Mouse (Mus musculus) natural killer cell, adult 2 months (primary cell): ENCODE data around the gene Ston2.

ENCODE experiments used
- DNase-seq, 2 experiments: peaks; one replicate each; pipeline ENCODE4 v3.0.0; 2022; ENCODE audit warnings: low spot score in 2 of 2

Gene Ston2

DNA sequence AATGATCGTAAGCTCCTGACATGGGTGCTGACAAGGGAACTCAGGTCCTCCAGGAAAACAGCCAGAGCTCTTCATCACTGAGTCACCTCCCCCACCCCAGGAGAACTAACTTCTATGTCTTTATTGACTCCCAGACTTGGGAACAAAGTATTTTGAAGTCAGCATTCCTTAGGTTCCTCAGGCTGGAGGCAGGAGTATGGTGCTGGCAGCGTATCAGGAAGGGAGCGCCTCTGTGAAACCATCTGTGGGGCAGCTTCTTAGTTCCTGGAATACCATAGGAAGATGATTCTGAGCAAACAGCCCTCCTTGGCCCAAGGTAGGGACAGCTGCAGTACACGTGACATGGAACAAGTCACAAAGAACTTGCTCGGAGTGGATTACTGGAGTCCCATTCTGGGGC lies 84.7 kb downstream of the Ston2 start:
- DNase-seq, result no peak

DNA sequence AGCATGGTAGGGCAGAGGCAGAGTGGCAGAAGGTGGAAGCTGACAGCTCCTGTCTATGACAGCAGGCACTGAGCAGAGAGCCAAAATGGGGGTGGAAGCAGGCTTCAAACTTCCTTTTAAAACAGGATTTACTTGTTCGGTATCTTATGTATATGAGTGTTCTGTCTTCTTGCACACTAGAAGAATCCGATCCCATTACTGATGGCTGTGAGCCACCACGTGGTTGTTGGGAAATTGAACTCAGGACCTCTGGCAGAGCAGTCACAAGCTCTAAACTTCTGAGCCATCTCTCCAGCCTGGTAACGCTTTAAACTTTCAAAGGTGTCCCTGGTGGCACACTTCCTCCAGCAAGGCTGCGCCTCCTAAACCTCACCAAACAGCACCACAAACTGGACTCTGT lies 85.4 kb downstream of the Ston2 start:
- DNase-seq, result no peak

DNA sequence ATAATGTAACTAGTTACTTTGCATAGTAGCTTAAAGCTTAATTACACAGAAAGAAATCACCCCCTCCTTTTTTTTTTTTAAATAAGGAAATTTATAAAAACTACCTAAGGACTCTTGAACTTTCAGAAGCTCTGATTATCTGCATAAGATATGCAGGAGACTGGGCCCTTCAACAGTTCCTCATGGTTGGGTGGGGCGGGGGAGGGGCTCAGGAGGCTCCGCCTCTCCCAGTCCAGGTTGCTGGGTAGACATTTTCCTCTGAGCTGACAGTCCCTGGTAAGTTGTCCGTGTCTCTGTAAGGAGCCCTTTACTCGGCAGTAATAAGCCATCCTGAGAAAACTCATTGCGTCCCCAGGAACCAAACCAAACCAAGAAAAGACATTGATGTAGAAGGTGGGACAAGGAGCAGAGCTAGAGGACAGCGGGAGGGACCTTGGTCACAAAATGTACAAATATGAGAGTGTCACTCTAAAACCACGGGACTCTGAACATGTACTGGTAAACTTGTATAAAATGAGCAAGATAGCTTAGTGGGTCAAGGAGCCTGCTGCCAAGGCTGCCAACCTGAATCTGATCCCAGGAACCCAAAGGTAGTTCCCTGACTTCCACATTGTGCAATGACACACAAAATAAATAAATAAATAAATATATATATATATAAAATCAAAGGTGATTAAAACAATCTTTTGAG lies 88.6 kb downstream of the Ston2 start:
- no peak for DNase-seq

DNA sequence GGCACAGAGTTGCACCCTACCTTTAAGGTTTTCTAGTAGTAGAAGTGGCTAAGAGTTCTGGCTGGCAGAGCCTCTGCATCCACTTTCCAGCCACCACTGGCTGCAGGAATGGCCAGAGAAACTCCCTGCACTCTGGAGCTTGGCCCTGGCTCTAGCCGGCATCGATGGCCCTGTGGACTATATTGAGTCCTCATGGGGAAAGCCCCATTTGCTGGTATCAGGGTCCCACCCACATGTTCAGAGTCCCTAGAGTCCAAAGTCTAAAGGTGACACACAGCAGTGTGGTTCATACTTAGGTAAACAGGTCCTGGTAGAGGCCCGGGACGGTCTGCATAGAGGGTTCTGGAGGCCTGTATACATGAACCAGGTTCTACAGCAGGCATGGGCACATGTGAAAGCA lies 92.0 kb downstream of the Ston2 start:
- DNase-seq, result no peak

DNA sequence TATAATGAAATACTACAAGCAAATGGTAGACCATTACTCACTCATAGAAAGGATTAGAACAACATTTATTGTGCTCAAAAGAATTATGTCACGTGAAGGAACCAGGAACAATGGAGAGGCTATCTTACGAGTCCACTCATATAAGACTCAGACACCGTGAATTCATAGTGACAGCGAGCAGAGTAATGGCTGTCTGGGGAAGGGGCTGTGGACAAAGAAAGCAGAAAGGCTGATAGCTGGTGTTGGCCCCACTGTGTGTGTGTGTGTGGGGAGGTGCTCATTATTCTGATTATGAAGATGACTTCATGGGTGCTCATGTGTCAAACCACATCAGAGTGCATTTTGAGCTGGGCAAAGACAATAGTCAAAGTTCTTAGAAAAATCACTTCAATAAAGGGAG lies 92.4 kb downstream of the Ston2 start:
- DNase-seq, result no peak

DNA sequence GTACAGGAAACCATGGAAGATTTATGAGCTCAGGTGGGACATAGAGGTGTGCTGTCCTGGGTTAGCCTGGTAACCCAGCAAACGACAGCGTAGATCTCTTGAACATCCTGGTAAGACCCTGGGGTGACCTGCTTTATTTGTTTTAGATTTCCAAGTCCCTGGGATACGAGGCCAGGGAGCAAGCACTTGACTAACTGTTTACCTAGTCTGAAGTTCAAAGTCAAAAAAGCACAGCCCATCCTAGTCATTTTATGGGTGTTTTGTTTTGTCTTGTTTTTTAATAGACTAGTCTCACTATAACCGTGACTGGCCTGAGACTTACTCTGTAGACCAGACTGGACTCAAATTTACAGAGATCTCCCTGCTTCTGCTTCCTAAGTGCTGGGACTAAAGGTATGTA lies 93.4 kb downstream of the Ston2 start:
- DNase-seq, result no peak

DNA sequence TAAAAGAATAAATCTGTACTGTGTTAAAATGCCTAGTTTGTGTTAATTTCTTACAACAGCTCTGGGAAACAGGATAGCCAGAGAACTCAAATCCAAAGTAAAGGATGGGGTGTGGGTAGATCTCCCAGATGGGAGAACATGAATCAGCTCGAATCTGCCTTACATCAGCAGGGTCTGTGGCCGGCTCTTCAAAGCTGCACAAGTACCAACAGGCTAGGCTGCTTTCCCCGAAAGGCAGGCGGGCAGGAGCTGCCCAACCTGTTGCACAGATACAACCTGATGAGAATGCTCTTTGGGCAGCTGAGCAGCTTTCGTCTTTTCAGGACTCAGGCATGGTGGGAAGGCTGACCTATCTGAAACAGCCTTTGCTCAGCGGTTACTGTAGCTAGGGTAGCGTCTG lies 94.6 kb downstream of the Ston2 start:
- DNase-seq, result no peak

DNA sequence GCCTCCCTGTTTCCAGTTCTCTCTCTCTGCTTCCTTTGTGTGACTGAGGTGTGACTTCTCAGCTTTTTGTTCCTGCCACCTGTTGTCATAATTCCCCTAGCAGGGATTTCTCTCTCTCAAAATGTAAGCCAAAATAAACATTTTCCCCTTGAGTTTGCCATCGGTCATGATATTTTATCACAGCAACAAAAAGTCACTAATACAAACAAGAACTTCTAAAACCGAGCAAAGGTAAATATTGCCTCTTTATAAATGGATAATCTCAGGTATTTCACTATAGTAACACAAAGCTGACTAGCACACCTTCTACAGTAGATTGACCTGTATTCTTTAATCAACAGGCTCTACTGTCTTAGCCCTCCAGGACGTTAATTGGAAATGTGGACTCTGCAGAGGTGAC lies 95.2 kb downstream of the Ston2 start:
- no peak for DNase-seq

DNA sequence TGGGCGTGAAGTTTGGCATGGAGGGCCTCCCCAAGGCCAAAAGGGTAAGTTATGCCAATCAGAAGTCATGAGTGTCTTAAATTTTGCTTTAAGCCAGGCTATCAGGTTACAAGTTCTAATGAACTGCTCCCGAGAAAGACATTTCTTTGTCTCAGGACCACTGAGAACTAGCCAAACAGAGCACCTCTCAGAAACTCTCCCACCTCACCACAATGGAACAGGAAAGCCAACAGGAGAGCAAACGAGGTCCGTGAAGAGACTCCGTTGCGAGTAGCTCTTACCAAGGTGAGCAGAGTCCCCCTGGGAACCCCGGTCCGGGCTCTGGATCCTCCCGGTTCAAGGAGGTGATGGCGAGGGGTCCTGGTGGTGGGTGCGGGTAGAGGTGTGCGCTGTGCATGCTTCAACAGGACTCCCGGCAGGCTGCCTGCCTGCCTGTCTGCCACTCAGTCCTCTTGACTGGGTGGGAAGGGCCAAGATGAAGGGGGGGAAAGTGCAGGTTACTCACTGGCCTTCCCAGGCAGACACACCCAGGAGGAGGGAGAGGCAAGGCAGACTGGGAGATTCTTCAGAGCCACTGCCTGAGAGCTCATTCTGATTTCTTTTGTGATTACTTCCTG lies 102.4 kb downstream of the Ston2 start:
- DNase-seq, result no peak

DNA sequence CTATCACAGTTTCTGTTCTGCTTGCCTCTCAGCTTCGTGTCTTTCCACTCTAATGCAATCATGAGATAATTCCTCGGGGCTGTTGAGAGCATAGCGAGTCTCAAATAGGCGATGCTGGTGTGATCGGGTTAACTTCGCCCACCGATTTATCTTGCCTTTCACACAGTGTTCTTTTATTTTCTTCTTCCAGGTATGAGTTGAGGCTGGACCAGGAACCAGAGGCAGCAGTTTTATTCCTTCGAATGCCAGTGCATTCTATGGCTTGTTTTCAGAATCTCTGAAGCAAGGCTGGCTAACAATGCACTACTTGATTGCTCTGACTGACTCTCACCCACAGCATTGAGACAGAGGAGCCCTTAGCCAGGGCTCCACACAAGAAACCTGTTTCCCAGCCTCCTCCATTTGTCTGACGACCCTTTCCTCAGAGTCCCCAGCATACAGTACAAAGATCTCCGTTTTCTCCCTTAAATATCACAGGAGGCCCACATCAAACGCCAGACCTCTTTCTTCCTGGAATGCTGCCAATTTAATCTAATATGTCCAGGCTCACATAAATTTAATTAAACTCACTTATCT lies 103.3 kb downstream of the Ston2 start:
- no peak for DNase-seq

DNA sequence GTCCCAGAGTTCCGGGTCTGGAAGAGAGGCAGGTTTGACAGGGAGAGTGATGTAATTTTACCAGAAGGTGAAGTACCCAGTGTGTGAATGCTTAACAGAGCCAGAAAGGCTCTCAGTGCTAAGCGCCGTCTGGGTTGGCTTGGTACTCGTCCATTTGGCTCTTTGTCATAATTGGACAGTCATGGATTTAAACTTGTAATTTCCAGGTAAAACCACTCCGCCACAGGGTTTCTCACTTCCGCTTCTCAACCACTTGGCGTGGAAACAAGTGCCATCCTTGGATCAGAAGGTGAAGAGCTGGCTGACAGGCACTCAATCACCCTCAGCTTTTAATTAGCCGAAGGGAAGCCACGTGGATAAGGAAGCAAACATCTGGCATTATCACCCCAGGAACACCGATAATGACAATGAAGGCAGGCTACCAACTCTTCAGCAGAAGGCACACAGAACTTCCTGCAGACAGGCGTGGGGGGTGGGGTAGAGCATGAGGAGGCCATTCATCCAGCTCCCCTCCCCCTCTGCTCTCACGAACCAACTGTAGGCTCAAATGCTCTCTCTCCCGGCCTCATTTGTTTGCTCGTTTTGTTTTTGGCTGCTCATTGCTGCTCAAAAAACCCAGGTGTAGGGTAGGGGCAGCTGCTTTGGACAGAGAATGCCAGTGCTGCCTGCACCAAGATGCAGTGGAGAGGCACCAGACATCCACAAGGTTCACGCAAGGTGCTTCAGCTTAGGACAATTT lies 103.9 kb downstream of the Ston2 start:
- DNase-seq, result no peak

DNA sequence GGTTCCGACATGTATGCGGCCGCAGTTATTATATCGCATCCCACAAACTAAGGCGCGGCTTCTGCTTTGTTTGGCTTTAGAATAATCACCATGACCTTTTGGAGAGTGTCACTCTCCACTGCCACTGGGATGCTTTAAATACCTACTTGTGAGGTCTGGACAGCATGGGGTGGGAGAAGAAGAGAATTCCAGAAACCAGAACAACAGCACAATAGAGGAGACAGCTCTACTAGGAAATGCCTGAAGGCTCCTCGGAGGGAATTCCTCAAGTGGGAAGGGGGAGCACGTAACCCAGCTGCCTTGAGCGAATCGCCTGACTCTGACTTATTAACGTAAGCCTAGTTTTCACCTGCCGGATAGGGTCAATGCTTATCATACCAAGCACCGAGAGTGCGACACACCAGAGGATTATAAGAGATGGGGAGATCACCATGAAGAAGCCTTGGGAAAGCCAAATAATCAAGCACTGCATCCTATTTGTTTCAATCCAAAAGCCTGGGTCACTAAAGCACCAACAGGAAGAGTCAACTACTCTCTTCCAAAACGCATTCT lies 104.6 kb downstream of the Ston2 start:
- no peak for DNase-seq

DNA sequence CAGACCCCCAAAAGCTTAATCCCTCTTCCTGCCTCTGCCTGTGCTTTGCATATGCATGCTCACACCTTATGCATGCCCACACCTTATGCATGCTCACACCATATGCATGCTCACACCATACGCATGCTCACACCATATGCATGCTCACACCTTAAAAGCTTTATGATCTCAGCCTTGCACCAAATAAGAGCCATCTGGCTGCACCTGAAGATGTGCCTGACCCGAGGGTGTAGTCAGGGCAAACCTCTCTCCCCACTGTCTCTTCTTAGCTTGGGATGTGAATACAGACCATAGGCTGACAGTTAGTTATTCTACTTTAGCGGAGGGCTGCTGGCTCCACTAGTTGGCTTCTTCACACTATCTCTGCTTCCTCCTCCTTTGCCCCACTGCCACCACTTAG lies 105.1 kb downstream of the Ston2 start:
- DNase-seq, result no peak

DNA sequence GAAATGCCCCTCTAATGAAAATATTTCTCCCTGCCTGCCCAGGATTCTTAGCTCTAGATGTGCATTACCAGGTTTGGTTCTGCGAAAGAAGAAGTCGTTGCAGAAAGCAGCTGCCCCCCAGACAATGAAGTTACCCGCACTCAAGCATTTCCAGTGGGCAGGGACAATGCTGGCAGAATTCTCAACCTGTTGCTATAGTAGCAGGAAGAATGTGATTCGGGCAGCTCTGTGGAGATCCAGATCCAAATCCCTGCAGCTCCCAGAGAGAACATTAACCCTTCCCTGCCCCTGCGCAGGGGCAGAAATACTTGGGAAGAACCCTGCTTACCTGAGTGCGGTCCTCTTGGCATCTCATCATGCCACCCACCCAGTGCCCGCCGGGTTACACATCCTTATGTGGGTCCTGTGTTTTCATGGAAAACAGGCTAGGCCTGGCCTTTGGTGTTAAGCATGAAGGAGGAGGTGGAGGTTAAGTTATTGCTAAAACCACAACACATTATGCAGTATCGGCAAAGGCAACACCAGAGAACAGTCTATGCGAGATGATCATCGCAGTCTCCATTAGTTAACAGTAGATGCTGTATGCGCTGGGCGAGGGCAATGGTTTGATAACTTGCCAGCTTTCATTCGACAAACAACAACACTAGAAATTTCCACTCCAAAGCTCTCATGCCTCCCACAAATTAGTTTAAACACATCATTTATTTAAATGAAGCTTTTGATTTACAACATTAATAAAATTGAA lies 108.7 kb downstream of the Ston2 start:
- no peak for DNase-seq

DNA sequence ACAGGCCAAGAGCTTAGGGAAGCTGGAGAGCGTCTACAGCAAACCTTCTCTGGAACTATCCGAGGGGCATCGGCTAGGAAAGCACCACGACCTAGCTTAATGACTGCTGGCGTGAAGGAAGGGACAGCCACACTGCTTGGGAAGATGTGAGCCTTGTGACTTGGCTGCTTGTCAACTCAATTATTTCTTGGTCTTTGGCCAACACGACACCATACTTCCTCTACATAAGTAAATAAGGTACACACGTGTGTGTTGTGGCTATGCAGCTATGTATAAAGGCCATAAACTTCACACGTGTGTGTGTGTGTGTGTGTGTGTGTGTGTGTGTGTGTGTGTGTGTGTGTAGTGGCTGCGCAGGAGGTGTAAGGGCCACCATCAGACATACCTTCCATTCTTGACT lies 112.2 kb downstream of the Ston2 start:
- DNase-seq, result no peak

DNA sequence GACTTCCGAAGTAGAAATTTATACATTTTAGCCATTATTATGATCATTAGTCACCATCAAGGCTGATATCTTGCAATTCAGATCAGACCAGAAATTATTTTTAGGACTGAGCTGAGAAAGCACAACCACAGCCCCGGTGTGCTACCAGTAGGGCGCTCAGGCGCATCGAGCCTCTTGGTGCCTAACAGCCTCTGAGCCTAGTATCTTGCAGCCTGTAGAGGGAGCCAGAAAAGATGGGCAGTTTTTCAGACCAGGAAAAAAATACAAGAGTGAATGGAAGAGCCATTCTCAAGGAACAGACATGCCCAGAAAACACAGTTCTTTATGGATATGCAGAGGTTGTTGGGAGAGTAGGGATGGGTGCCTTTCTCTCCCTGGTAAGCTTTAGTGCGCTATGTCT lies 115.0 kb downstream of the Ston2 start:
- DNase-seq, result no peak

DNA sequence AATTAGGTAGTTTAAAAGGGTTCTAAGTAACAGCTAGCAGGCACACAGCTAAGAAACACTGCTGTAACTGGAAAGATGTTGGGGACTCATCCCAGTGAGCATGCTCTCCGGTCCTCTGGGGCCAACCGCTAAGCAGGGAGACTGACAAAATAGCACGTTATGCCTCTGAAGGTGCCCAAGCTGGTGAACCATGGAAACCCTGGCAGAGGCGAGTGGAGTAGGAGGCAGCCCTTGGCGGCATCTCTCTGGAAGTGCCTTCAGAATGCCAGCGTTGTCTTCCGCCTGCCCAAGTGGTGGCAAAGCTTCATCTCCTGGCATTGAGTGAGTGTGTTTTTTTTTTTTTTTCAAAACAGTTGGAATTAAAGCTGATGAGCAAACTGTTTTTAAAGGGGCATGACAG lies 115.7 kb downstream of the Ston2 start:
- no peak for DNase-seq

DNA sequence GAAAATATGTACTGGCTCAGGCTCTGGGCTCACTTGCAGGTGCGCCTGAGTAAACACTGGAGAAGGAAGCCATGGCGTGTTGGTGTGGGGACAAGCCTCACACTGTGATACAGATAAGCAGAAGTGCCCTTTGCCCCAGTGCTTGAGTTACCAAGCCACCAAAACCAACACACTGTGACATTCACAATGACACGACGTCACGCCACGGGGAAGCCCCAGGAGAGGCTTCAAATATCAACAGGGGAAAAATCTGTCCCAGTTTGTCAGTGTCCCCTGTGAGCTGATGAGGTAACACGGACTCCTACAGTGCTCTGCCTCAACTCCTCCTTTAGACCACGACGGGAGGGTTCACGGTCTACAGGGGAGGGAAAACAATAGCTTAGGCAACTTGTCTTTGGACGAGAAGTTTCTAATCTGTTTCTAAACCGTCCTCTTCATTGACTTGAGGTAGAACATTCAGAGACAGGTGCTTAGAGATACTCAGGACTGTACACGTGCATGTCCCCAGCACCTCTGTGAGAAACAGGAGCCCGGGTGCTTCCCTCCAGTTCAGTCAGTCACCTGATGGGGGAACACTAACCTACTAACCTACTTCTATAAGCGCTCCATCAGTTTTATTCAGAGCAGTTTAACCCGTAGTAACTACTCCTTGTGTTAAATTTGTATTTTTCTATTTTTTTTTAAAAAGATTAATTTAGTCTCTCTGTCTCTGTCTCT lies 119.5 kb downstream of the Ston2 start:
- peak; percentile 10 to 13 for DNase-seq

DNA sequence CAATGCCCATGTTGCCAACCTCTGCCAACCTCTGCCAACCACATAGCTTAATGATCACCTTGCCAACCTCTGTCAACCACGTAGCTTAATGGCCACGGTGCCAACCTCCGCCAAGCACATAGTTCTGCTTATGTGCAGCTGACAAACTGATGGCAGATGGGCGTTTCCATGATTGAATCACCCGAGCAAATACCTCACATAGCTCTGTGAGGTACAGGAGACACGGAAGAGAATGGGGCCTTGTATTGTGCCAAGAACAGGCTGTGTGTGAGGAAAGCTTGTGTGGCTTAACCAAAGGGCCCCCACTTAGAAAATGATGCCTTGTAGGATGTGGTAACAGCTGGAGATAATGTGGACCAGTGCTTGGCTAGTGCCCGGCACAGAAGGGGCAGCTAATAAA lies 120.4 kb downstream of the Ston2 start:
- no peak for DNase-seq

DNA sequence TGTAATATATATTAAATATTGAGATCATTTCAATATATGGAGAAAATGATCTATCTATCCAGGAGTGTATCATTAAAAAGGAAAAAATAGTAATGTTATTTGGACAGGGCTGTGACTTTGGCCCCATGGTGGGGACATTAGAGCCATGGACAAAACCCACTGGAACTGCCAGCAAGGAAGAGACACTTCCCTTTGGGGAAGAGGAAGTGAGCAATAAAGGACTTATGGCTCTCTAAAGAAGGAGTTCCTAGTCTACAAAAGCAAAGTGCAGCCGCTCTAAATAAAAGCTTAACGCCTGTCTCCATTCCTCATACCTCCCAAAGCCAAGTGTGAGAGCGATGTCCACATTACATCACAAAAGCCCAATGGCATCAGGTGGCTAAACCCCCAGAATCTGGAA lies 121.6 kb downstream of the Ston2 start:
- DNase-seq, result no peak

DNA sequence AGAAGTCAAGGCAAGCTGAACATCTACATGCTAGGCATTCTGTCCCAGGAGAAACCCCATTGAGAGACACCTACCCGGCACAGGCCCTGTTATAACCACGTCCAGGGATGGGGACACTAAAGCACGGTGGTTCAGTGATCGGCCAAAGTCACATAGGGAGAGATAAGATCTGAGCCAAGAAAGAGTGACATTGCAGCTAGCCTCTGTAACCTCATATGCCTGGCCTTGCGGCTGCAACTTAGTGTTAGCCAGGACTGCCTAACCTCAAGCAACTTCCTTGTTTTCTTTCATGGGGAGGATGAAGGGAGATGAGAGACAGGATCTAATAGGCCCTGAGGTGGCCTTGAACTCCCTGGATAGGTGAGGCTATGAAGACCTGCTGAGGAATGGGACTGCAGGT lies 122.8 kb downstream of the Ston2 start:
- no peak for DNase-seq
